Mouse (Mus musculus) kidney, postnatal 0 days (tissue): ENCODE results near the gene Prrx1. TPM values are rescaled to one million over a fixed set of nuclear protein-coding genes. Genes with fewer than 3 reads are reported as not detected.

Source experiments
- ATAC-seq: fragments of 200-750 bp; cut with Nextera tagmentation; replicated peaks from 2 replicates; pipeline ENCODE4 v1.8.0; 2017; ENCODE audit warnings: low read depth, moderate number of reproducible peaks, moderate TSS enrichment, moderate library complexity; ENCODE audit not compliant: low FRiP score
- DNase-seq: peaks from one replicate; pipeline ENCODE4 v3.0.0-alpha.2; 2016; ENCODE audit warnings: low spot score
- H3K27ac ChIP-seq: fragments of 300-500 bp; sonication (generic); 2 replicates; pipeline ENCODE4 v1.5.1; 2014; ENCODE audit warnings: mild to moderate bottlenecking
- H3K27me3 ChIP-seq: fragments of 300-500 bp; sonication (generic); 2 replicates; pipeline ENCODE4 v1.6.1; 2014; ENCODE audit warnings: low read length, mixed read lengths; ENCODE audit not compliant: insufficient read depth
- H3K36me3 ChIP-seq: fragments of 300-500 bp; sonication (generic); 2 replicates; pipeline ENCODE4 v1.6.1; 2014; ENCODE audit warnings: low read length, mixed read lengths; ENCODE audit not compliant: insufficient read depth
- H3K4me1 ChIP-seq: fragments of 300-500 bp; sonication (generic); replicated peaks from 2 replicates; pipeline ENCODE4 v1.6.1; 2014; ENCODE audit warnings: antibody characterized with exemption, low read length, mixed read lengths; ENCODE audit not compliant: insufficient read depth
- H3K4me2 ChIP-seq: fragments of 300-500 bp; sonication (generic); 2 replicates; pipeline ENCODE4 v1.6.1; 2014; ENCODE audit warnings: mild to moderate bottlenecking, low read length, moderate library complexity, mixed read lengths
- H3K4me3 ChIP-seq: fragments of 300-500 bp; sonication (generic); replicated peaks from 2 replicates; pipeline ENCODE4 v1.5.1; 2014; ENCODE audit warnings: low read depth, low read length
- H3K9ac ChIP-seq: fragments of 300-500 bp; sonication (generic); 2 replicates; pipeline ENCODE4 v1.6.1; 2014; ENCODE audit warnings: low read depth, low read length
- H3K9me3 ChIP-seq: fragments of 300-500 bp; sonication (generic); replicated peaks from 2 replicates; pipeline ENCODE4 v1.6.1; 2016; ENCODE audit warnings: low read length, inconsistent platforms, mixed read lengths
- CTCF ChIP-seq: IDR thresholded peaks from 2 replicates; pipeline ENCODE4 v1.5.1; 2016; ENCODE audit warnings: antibody characterized with exemption, low read depth, mild to moderate bottlenecking, moderate library complexity
- WGBS: fragments of 180-500 bp; shearing (Covaris S2); extraction: QIAGEN DNeasy Blood & Tissue Kit; methylation state at CpG from one replicate; pipeline ENCODE4 v1.1.7; 2014; 5-methylcytosine and 5-hydroxymethylcytosine counted together
- polyA plus RNA-seq: library from polyadenylated mRNA; unstranded; fragments of >200 nt; fragmentation: Nextera tagmentation; extraction: Ambion mirVana; gene quantifications from 2 replicates; pipeline ENCODE4 v1.2.1, GENCODE M21; 2015

The Prrx1 gene
- polyA plus RNA-seq, 1 experiment from 2014 or later = 3.4 TPM

DNA sequence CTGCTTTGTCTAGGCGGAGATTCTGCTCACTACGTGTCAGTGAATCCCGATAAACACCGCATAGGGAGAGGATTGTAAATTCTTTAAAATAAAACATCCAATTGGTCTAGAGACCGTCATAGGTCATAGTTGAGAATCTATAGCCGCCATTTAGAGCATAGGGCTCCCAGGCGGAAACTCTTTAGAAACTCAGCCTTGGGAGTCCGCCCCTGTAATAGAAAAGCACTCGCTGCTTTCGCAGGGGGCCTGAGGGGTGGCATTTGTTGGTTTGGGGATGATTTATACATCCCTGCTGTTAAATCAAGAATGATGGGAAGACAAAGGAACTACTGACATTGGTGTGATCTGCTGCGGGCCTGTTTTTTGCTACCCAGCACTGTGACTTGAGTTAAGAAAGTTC, 5.8 kb downstream of the Prrx1 start:
- Histone ChIP-seq H3K4me3 (no peak overlapping the region), H3K36me3 (no peaks in the 10 kb centered on the region), H3K27ac (no peak overlapping the region), H3K27me3 (peaks cover 36% of the 10 kb centered on the region), H3K9me3 (no peaks in the 10 kb centered on the region), H3K9ac (no peak overlapping the region), H3K4me1 (no peaks in the 10 kb centered on the region; the same call in 1 of the 2 replicates), H3K4me2 (no peak overlapping the region)
- TF ChIP-seq CTCF = no peak
- ATAC-seq (no peak), DNase-seq (no peak)
- WGBS = 55% methylated on average over 11 of the region's 11 CpGs

DNA sequence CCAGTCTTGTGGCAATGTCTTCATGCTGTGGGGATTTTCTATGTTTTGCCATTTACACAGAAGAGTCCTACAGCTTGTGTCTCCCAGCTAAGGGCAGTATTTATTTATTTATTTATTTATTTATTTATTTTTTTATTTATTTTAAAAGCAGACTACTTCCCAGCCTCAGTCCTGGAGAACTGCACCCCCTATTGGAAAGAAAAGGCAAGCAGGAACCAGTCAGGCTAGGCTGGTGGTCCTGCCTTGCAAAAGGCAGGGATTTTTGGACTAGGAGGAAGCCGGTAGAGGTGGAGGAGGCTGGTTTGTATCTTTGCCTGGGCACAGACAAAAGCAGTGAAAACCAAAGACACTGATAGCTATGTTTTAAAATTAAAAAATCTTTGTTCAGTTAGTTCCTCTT, 7.6 kb downstream of the Prrx1 start:
- no peak overlapping the region for H3K4me2 ChIP-seq
- no peak overlapping the region for H3K27ac ChIP-seq
- DNase-seq (no peak), ATAC-seq (no peak)
- H3K27me3 ChIP-seq = peaks cover 28% of the 10 kb centered on the region
- peak; percentile 38; the same call in 1 of the 2 replicates for TF ChIP-seq CTCF
- no peaks in the 10 kb centered on the region for H3K4me1 ChIP-seq
- H3K36me3 ChIP-seq = no peaks in the 10 kb centered on the region
- no peak overlapping the region for H3K4me3 ChIP-seq
- no peaks in the 10 kb centered on the region for H3K9me3 ChIP-seq
- H3K9ac ChIP-seq = no peak overlapping the region
- 79% methylated on average over 1 of the region's 1 CpGs for WGBS

DNA sequence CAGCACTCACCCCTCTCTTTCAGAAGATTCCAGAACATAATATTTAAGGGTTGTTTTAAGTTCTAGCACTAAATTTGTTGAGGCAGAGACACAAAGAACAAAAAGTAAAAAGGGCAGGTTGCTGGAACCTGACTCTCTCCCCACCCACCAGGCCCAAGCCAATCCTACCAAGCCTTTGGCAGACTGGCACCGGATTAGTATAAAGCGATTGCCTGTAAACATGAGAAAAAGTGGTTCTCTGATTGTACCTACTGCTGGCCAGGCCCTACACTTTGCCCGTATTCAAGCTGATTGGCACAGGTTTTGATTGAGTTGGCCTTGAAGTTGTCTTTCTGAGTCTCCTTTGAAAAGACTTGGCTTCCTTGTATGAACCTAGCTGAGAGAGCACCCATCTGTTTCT, 8.7 kb downstream of the Prrx1 start:
- no peak overlapping the region for H3K4me3 ChIP-seq
- no peaks in the 10 kb centered on the region for H3K9me3 ChIP-seq
- H3K27me3 ChIP-seq = peaks cover 19% of the 10 kb centered on the region
- H3K27ac ChIP-seq = no peak overlapping the region
- no peak overlapping the region for H3K4me2 ChIP-seq
- no peak for DNase-seq
- WGBS = 93% methylated on average over 3 of the region's 3 CpGs
- no peak overlapping the region for H3K9ac ChIP-seq
- no peak for ATAC-seq
- no peaks in the 10 kb centered on the region for H3K4me1 ChIP-seq
- no peaks in the 10 kb centered on the region for H3K36me3 ChIP-seq
- no peak for TF ChIP-seq CTCF

DNA sequence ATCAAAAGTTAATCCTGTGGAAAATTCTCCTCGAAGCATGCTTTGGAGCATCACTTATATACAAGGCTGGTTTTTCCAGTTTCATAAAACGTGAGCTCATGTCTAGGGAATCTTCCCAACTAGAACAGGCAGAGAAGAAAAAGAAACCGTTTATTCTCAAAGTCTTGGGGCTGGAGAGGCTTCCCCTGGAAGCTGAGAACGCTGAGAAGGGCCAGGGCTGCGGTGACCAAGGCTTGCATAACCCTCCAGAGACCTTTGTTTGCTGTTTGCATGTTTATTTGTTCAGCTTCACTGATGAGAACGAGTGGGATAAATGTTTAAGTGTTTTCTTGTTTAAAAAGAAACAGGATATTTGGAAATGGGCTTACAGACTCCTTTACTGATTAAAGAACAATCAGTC, 11.2 kb downstream of the Prrx1 start:
- Histone ChIP-seq H3K4me1 (no peaks in the 10 kb centered on the region), H3K4me3 (no peak overlapping the region), H3K36me3 (no peaks in the 10 kb centered on the region), H3K4me2 (no peak overlapping the region), H3K9me3 (no peaks in the 10 kb centered on the region), H3K27me3 (no peaks in the 10 kb centered on the region), H3K27ac (no peak overlapping the region), H3K9ac (no peak overlapping the region)
- no peak for ATAC-seq
- no peak for TF ChIP-seq CTCF
- 38% methylated on average over 6 of the region's 6 CpGs for WGBS
- DNase-seq = no peak

DNA sequence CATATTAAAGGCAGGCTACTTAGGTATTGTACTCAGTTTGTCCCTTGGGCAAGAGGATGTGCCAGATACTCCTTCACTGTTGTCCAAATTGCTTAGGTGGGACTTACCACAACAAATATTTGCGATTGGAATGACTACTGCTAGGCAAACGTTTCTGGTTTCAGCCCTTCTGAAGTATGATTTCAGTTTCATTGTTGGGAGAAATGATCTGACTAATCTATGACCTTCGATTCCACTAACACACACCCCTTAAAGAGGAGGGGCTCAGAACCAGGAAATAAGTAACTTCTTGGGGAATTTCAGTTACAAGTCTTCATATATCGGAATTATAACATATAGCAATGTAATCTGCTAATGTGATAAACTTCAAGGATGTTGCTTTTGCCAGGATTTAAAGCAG, 20.4 kb downstream of the Prrx1 start:
- H3K9me3 ChIP-seq = no peaks in the 10 kb centered on the region
- ATAC-seq = no peak
- no peak overlapping the region for H3K27ac ChIP-seq
- no peak overlapping the region for H3K4me2 ChIP-seq
- no peaks in the 10 kb centered on the region for H3K27me3 ChIP-seq
- DNase-seq = no peak
- H3K9ac ChIP-seq = no peak overlapping the region
- TF ChIP-seq CTCF = no peak
- no peak overlapping the region for H3K4me3 ChIP-seq
- 78% methylated on average over 4 of the region's 4 CpGs for WGBS
- no peaks in the 10 kb centered on the region for H3K36me3 ChIP-seq
- H3K4me1 ChIP-seq = no peaks in the 10 kb centered on the region

DNA sequence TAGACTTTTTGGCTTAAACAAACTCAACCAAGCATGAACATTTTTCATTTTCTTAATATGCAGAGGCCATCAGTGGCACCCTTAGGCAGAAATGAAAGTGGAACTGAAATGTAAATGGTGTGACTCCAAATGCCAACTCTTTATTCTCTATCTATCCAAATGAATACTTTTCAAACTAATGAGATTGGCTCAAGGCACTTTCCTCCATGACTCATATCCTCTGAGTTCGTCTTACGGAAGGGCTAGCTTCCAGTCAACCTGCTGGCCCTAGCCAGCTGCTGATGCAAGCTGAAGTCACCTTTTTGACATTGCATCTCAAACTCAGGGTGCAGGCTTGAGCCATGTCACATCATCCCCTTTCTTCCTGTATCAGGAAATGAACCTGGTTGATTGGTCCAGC, 21.6 kb downstream of the Prrx1 start:
- Histone ChIP-seq H3K4me3 (no peak overlapping the region), H3K9me3 (no peaks in the 10 kb centered on the region), H3K36me3 (no peaks in the 10 kb centered on the region), H3K27me3 (no peaks in the 10 kb centered on the region), H3K4me2 (no peak overlapping the region), H3K9ac (no peak overlapping the region), H3K27ac (no peak overlapping the region), H3K4me1 (no peaks in the 10 kb centered on the region)
- WGBS = 68% methylated on average over 2 of the region's 2 CpGs
- TF ChIP-seq CTCF = no peak
- DNase-seq (no peak), ATAC-seq (no peak)

DNA sequence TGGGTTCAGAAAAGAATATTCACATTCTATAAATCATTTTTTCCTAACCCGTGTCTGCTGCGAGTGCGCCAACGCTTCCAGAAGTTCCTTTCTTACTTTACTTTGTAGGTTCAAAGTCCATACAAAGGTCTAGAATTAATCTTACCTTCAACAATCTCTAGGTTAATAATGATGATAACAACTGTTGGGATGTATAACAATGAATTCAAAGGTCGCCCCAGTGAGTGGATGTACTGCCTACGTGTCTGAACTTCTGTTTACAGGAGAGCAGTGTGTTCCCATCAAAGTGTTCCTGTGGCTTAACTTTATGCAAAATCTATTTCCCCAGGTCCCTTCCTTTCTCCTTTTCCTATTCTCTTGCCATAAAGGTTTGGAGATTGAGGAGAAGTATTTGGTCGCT, 24.4 kb downstream of the Prrx1 start:
- no peak for ATAC-seq

More for the DNA sequence above, 24.4 kb downstream of the Prrx1 start:
- no peak for TF ChIP-seq CTCF
- Histone ChIP-seq H3K4me3 (no peak overlapping the region), H3K9me3 (no peaks in the 10 kb centered on the region), H3K4me1 (no peaks in the 10 kb centered on the region), H3K27ac (no peak overlapping the region), H3K9ac (no peak overlapping the region), H3K36me3 (no peaks in the 10 kb centered on the region), H3K27me3 (no peaks in the 10 kb centered on the region), H3K4me2 (no peak overlapping the region)
- DNase-seq = no peak
- WGBS = 69% methylated on average over 7 of the region's 7 CpGs
